Mouse (Mus musculus): Measurements from ENCODE around the gene Drap1. TPM values are rescaled to one million over a fixed set of nuclear protein-coding genes. Genes with fewer than 3 reads are reported as not detected.
A peak's percentile ranks its signal among the peaks of the same experiment; 100 is the strongest.

Gene Drap1
- polyA plus RNA-seq, 1 experiment, result 59.6 TPM

DNA sequence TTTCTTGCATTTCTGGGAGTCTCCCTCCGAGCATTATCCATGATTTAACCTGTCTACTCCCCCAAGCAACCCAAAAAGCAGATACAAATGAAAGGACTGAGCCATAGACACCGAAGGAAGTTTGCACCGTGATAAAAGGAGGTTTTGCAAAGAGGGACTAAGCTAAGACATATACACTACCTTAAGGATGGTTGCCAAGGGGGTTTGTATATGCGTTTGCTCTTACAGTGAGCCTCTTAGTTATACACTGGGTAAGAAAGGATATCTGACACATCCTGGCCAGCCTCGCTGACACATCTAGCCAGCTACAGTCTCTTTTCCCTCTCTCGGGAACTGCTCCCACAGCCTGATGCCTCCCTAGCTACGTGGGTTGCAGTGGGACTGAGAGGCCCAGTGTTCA lies 9.2 kb upstream of the Drap1 start:
- no peak for DNase-seq (ENCODE audit: low read depth in 1 of 2, low spot score in 2 of 2)
- 59% methylated on average over 7 of the region's 7 CpGs for WGBS
- Histone ChIP-seq H3K27ac (ENCODE audit: insufficient read depth, low read length) (peak overlapping the region; percentile 83; the same call in 1 of the 2 replicates), H3K36me3 (ENCODE audit: control insufficient read depth, insufficient read depth, low read length) (no peaks in the 10 kb centered on the region), H3K4me1 (ENCODE audit: control insufficient read depth, insufficient read depth, insufficient read length) (peaks cover 9% of the 10 kb centered on the region; the same call in 1 of the 2 replicates), H3K27me3 (ENCODE audit: control insufficient read depth, insufficient read depth, low read length) (no peaks in the 10 kb centered on the region), H3K4me3 (ENCODE audit: extremely low read depth, insufficient read depth, insufficient read length) (0 out of 2 replicates have a peak overlapping the region, but pooled peaks have one; percentile 62)
- no peak for TF ChIP-seq CTCF (IDR thresholded peaks at IDR 0.05; ENCODE audit: extremely low read depth, insufficient read depth, insufficient read length, insufficient replicate concordance)

DNA sequence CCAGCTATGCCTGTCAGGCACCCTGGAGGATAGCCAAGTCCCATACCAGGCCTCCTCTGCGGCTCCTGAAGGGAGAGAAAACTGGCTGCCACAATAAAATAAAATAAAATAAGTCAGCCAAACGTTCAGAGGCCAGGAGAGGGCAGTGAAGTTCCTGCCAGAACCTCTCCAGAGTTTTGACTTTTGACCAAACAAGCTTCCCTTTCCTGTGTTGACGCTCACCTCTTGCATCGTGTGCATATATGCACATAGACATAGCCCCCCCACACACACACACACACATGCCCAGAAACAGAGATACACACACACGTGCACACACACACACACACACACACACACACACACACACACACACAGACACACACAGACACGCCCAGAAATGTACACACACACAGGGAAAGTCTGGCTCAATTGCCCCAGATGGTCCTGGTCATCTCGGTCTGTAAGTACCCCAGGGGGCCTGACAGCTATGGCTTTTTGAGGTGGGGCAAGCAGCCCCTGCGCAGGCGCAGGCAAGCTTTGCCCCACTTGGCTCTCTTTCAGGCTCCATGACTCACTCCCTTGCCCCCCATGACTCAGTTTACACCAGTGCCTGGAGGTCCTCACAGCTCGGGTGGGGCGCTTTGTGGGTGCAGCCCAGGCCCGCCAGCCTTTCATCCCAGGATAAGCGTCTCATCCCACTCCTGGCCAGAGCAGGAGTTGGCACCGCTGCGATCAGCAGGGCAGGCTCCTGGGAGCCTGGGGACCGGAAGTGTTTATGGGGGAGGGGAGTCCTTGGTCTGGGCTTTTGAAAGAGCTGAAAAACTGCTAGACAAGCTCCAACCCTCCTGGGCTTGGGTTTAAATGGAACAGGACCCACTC lies 8.4 kb upstream of the Drap1 start:
- Histone ChIP-seq H3K4me1 (ENCODE audit: control insufficient read depth, insufficient read depth, insufficient read length) (peaks cover 9% of the 10 kb centered on the region; the same call in 1 of the 2 replicates), H3K36me3 (ENCODE audit: control insufficient read depth, insufficient read depth, low read length) (no peaks in the 10 kb centered on the region), H3K27ac (ENCODE audit: insufficient read depth, low read length) (peak overlapping the region; percentile 83), H3K27me3 (ENCODE audit: control insufficient read depth, insufficient read depth, low read length) (no peaks in the 10 kb centered on the region), H3K4me3 (ENCODE audit: extremely low read depth, insufficient read depth, insufficient read length) (peak overlapping the region; percentile 62)
- DNase-seq (ENCODE audit: low read depth in 1 of 2, low spot score in 2 of 2), result peak; percentile 35 to 54
- TF ChIP-seq CTCF (IDR thresholded peaks at IDR 0.05; ENCODE audit: extremely low read depth, insufficient read depth, insufficient read length, insufficient replicate concordance) (peak; percentile 39; the same call in 1 of the 2 replicates), POLR2A (IDR thresholded peaks at IDR 0.05; ENCODE audit: low read depth, low read length) (no peak)
- 1% methylated on average over 16 of the region's 16 CpGs for WGBS

DNA sequence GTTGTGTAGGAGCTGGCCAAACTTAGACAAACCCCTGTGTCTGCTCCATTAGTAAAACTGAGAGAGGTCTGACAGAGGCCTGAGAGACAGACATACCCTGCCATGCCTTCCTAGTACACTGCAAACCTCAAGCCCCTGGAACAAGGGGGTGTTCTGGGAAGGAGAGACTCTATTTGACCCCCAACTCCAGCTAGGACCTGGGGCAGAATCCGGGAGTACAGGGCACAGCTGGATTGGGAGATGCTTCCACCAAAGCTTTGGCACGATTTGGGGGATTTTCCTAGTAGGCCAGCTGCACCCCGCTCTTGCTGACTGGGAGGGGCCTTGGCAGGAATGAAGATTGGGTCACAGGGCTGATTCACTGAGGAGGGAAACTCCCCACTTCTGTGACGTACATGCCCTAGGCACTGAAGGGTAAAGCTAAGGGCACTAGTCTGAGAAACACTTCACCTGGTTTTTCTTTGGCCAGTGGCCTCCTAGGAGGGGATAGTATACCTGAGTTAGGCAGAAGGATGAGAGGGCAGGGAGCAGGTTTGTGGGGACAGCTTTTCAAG lies 7.2 kb upstream of the Drap1 start:
- Histone ChIP-seq H3K36me3 (ENCODE audit: control insufficient read depth, insufficient read depth, low read length) (peaks cover 3% of the 10 kb centered on the region), H3K27ac (ENCODE audit: insufficient read depth, low read length) (no peak overlapping the region), H3K27me3 (ENCODE audit: control insufficient read depth, insufficient read depth, low read length) (no peaks in the 10 kb centered on the region), H3K4me3 (ENCODE audit: extremely low read depth, insufficient read depth, insufficient read length) (no peak overlapping the region), H3K4me1 (ENCODE audit: control insufficient read depth, insufficient read depth, insufficient read length) (peaks cover 9% of the 10 kb centered on the region; the same call in 1 of the 2 replicates)
- 67% methylated on average over 4 of the region's 4 CpGs for WGBS
- TF ChIP-seq CTCF (IDR thresholded peaks at IDR 0.05; ENCODE audit: extremely low read depth, insufficient read depth, insufficient read length, insufficient replicate concordance) (no peak), POLR2A (IDR thresholded peaks at IDR 0.05; ENCODE audit: low read depth, low read length) (no peak)
- DNase-seq (ENCODE audit: low read depth in 1 of 2, low spot score in 2 of 2), result no peak

DNA sequence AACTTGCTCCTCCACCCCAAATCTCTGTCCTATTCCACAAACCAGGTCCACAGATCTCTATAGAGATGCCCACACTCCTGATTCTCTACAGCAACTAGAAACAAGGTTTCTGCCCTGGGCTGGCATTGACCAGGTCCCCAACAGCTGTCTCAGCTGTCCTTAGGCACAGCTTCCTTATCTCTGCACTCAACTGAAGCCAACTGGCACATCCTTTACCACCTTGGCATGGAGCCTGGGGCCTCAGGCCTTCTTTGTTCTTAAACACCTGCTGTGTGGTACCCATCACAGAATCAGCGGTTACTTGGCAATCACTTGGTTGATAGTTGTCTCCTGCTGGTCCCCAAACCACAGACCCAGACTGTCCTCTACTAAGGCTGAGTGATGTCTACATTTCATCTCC lies 5.6 kb upstream of the Drap1 start:
- no peak for TF ChIP-seq POLR2A (IDR thresholded peaks at IDR 0.05; ENCODE audit: low read depth, low read length)
- no peak for TF ChIP-seq CTCF (IDR thresholded peaks at IDR 0.05; ENCODE audit: extremely low read depth, insufficient read depth, insufficient read length, insufficient replicate concordance)
- 50% methylated on average over 1 of the region's 1 CpGs for WGBS
- Histone ChIP-seq H3K4me1 (ENCODE audit: control insufficient read depth, insufficient read depth, insufficient read length) (peaks cover 20% of the 10 kb centered on the region), H3K27ac (ENCODE audit: insufficient read depth, low read length) (no peak overlapping the region), H3K36me3 (ENCODE audit: control insufficient read depth, insufficient read depth, low read length) (peaks cover 14% of the 10 kb centered on the region), H3K27me3 (ENCODE audit: control insufficient read depth, insufficient read depth, low read length) (no peaks in the 10 kb centered on the region), H3K4me3 (ENCODE audit: extremely low read depth, insufficient read depth, insufficient read length) (no peak overlapping the region)
- no peak for DNase-seq (ENCODE audit: low read depth in 1 of 2, low spot score in 2 of 2)

DNA sequence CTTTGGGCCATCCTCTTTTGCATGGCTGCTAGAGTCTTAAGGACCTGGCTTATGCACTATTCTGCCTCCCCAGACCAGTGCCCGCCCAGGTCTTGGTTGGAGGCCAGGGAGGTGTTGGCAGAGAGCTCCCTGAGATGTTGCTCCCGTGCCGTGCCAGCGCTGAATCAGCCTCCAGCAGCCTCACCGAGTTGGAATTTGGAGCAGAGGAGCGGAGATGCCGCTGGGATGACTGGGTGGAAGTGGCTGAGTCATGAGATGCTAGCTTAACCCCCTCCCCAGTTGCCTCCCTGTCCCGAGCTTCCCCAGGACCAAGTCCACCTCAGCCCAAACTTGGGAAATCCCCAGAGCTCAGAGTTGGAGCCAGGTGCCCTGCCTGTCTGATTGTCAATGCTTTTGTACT lies 5.0 kb upstream of the Drap1 start:
- H3K4me3 ChIP-seq (ENCODE audit: extremely low read depth, insufficient read depth, insufficient read length), result no peak overlapping the region
- TF ChIP-seq POLR2A (IDR thresholded peaks at IDR 0.05; ENCODE audit: low read depth, low read length) (no peak), CTCF (IDR thresholded peaks at IDR 0.05; ENCODE audit: extremely low read depth, insufficient read depth, insufficient read length, insufficient replicate concordance) (no peak)
- WGBS, result 81% methylated on average over 8 of the region's 8 CpGs
- no peak overlapping the region for H3K27ac ChIP-seq (ENCODE audit: insufficient read depth, low read length)
- H3K4me1 ChIP-seq (ENCODE audit: control insufficient read depth, insufficient read depth, insufficient read length), result peaks cover 20% of the 10 kb centered on the region
- no peaks in the 10 kb centered on the region for H3K27me3 ChIP-seq (ENCODE audit: control insufficient read depth, insufficient read depth, low read length)
- no peak for DNase-seq (ENCODE audit: low read depth in 1 of 2, low spot score in 2 of 2)
- peaks cover 14% of the 10 kb centered on the region for H3K36me3 ChIP-seq (ENCODE audit: control insufficient read depth, insufficient read depth, low read length)

DNA sequence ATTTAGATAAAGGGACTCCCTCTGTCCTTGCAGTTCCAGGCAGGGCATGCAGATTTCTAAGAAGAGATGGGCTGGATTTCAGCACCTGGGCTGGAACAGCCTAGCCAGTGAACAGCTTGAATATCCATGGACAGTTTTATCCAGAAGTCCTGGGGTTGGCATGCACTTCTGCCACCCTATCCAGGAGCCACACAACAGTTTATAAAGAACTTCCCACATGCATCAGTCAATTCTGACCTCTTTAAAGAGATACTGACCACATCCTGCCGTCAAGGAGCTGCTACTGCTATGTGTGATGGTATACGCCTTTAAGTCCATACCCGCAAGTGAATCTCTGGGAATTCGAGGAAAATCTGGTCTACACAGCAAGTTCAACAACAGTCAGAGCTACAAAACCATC lies 4.4 kb upstream of the Drap1 start:
- WGBS, result 81% methylated on average over 4 of the region's 4 CpGs
- Histone ChIP-seq H3K36me3 (ENCODE audit: control insufficient read depth, insufficient read depth, low read length) (peaks cover 14% of the 10 kb centered on the region), H3K4me3 (ENCODE audit: extremely low read depth, insufficient read depth, insufficient read length) (no peak overlapping the region), H3K27ac (ENCODE audit: insufficient read depth, low read length) (no peak overlapping the region), H3K4me1 (ENCODE audit: control insufficient read depth, insufficient read depth, insufficient read length) (peaks cover 20% of the 10 kb centered on the region), H3K27me3 (ENCODE audit: control insufficient read depth, insufficient read depth, low read length) (no peaks in the 10 kb centered on the region)
- TF ChIP-seq POLR2A (IDR thresholded peaks at IDR 0.05; ENCODE audit: low read depth, low read length) (no peak), CTCF (IDR thresholded peaks at IDR 0.05; ENCODE audit: extremely low read depth, insufficient read depth, insufficient read length, insufficient replicate concordance) (no peak)
- DNase-seq (ENCODE audit: low read depth in 1 of 2, low spot score in 2 of 2), result no peak

DNA sequence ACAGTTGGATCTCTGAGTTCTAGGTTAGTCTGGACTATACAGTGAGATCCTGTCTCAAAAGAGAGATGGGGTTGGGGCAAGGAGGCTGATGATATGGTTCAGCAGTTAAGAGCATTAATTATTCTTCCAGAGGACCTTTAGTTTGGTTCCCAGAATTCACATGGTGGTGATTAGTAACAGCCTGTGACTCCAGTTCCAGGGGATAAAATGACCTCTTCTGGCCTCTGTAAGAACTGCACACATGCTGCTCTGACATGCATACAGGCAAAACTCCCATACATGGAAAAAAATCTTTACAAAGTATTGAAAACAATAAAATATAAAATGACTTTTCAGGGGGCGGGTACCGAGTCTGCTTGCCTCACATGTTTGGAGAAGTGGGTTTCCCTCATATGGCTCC lies 3.3 kb upstream of the Drap1 start:
- Histone ChIP-seq H3K27ac (ENCODE audit: insufficient read depth, low read length) (no peak overlapping the region), H3K36me3 (ENCODE audit: control insufficient read depth, insufficient read depth, low read length) (peaks cover 15% of the 10 kb centered on the region), H3K4me1 (ENCODE audit: control insufficient read depth, insufficient read depth, insufficient read length) (peaks cover 16% of the 10 kb centered on the region), H3K27me3 (ENCODE audit: control insufficient read depth, insufficient read depth, low read length) (no peaks in the 10 kb centered on the region), H3K4me3 (ENCODE audit: extremely low read depth, insufficient read depth, insufficient read length) (no peak overlapping the region)
- WGBS, result 74% methylated on average over 2 of the region's 2 CpGs
- TF ChIP-seq POLR2A (IDR thresholded peaks at IDR 0.05; ENCODE audit: low read depth, low read length) (no peak), CTCF (IDR thresholded peaks at IDR 0.05; ENCODE audit: extremely low read depth, insufficient read depth, insufficient read length, insufficient replicate concordance) (peak; percentile 19; the same call in 1 of the 2 replicates)
- no peak for DNase-seq (ENCODE audit: low read depth in 1 of 2, low spot score in 2 of 2)

Data from spleen, adult 2 months (tissue).